Mouse (Mus musculus) heart, postnatal 14 days (tissue): ENCODE measurements at regions not wholly inside any gene's neighbourhood (a gene's known extent, or its start where the extent isn't known, plus 50 kb on each side); places are given as distances from the start of the nearest gene placed in this dataset.

Experiments used
- DNase-seq, 2 experiments: peaks; one replicate each; pipeline ENCODE4 v3.0.0; 2021 to 2022
- intact Hi-C: fragments of 180-260 bp; cut with DNase I; formaldehyde crosslinking; loops from one replicate; pipeline ENCODE4 v1.15.1; 2025

GRCm38 (mm10) chr3:19458386-19458785 is 170.1 kb downstream of the 1700064H15Rik start:
- intact Hi-C loops = no loop called here
- DNase-seq = no peak

- no peak for DNase-seq
- intact Hi-C loops = no loop called here
Observed at GRCm38 (mm10) chr3:19457431-19457830, 171.0 kb downstream of the 1700064H15Rik start.

GRCm38 (mm10) chr3:19455838-19456448 is 172.5 kb downstream of the 1700064H15Rik start:
- intact Hi-C loops = no loop called here
- no peak for DNase-seq

DNA sequence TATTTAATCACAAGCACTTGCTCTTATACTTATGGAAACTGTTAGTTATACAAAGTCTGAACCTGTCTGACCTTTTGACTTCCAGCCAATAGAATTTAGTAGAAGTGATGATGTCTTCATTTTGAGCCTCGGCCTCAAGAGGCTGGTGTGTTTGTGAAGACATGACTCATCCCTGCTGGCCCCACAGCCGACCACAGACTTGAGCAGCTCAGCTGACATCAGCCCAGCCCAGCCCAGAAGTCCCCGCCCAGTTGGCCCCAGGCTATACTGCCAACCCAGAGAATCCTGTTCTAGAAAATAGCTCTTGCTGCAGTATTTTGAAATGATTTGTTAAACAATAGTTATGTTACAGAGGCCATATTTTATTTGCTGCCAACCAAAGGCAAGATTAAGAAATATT is 177.5 kb downstream of the 1700064H15Rik start:
- intact Hi-C loops = no loop called here

GRCm38 (mm10) chr3:19448931-19449330 is 179.5 kb downstream of the 1700064H15Rik start:
- intact Hi-C loops = no loop called here
- DNase-seq = no peak

More for the DNA sequence above, 177.5 kb downstream of the 1700064H15Rik start:
- peak; percentile 43 to 46 for DNase-seq

GRCm38 (mm10) chr3:19448192-19448591 is 180.3 kb downstream of the 1700064H15Rik start:
- no peak for DNase-seq
- intact Hi-C loops = no loop called here

GRCm38 (mm10) chr3:19447733-19448132 is 180.7 kb downstream of the 1700064H15Rik start:
- intact Hi-C loops = no loop called here
- DNase-seq = no peak

- DNase-seq = peak in 1 of 2 experiments; percentile 2
- intact Hi-C loops = no loop called here
Observed at GRCm38 (mm10) chr3:19444914-19445313, 183.6 kb downstream of the 1700064H15Rik start.

DNA sequence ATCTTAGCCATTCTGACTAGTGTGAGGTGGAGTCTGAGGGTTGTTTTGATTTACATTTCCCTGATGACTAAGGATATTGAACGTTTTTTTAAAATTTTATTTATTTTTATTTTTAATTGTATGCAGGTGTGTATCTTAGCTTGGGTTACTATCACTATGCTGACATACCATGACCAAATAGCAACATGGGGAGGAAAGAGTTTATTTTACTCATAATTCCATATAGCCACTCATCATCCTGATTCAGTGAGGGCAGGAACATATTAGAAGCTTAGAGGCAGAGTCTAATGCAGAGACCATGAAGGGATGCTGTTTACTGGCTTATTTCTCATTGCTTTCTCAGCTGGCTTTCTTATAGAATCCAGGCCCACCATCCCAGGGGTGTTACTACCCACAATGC is 186.7 kb downstream of the 1700064H15Rik start:
- no peak for DNase-seq
- intact Hi-C loops = no loop called here

DNA sequence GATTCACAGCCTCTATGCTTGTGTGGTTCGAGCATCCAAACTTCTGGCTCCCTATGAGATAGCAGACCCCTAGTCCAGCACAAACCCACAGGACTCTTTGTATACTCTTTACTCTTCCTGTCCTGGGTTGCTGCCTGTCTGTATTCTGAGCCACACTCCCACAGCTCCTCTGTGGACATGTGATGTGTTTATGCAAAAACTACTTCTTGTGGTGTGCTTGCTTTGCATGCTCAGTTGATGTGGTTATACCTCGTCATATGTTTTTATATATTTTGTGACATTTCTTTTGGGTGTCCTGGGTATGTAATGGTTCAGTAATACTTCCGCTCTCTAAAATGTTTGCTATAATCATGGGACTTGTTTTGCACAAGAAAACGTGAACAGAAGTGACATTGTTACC is 198.3 kb downstream of the 1700064H15Rik start:
- DNase-seq = no peak
- intact Hi-C loops = no loop called here

DNA sequence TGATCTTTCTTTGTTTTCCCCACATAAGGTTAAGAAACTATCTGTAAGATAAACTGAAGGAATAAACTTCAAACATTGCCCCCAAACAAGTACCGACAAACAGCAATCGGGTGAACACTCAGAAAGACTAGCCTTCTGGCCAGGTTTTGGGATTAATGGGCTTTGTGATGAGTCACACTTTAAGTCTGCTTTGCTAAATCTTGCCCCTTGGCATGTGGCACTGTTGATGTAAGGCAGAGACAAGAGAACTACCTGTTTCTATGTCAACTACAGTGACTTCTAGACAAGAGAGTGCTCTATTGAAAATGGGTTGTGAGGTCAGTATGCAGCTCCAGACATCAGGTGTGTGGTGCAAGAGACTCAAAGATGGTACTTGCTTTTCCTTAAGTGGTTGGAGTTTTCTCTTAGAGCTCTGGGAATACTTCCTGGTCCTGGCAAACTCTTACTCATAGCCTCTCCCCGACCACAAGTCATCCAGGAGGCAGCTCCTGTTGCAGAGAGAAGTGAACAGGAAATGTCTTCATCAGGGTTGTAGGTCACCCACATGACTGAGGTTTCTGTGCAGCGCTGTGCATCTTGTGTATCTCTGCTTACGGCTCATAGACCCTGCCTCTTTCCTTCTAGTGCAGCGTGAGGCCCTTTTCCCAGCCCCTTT is 198.9 kb downstream of the 1700064H15Rik start:
- intact Hi-C loops = no loop called here
- DNase-seq = no peak

GRCm38 (mm10) chr3:19429010-19429409 is 199.5 kb downstream of the 1700064H15Rik start:
- intact Hi-C loops = no loop called here

GRCm38 (mm10) chr3:19426130-19426556 is 202.3 kb downstream of the 1700064H15Rik start:
- peak; percentile 6 to 7 for DNase-seq
- intact Hi-C loops = no loop called here

More at GRCm38 (mm10) chr3:19429010-19429409, 199.5 kb downstream of the 1700064H15Rik start:
- DNase-seq = no peak

GRCm38 (mm10) chr3:19425322-19425721 is 203.2 kb downstream of the 1700064H15Rik start:
- intact Hi-C loops = no loop called here
- no peak for DNase-seq

DNA sequence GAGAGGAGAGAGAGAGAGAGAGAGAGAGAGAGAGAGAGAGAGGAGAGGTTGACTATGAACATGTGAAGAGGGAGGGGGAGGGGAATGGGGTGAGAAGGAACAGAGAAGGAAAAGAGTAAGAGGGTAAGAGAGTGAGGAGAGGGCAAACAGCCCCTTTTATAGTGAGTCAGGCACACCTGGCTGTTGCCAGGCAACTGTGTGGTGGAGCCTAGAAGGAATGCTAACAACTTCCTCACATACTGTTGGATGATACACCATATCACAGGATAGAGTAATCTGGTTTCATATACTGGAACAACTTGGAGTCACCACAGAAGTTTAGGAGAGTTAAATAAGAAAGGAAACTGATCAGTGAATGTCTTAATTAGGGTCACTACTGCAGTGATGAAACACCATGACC is 204.1 kb downstream of the 1700064H15Rik start:
- no peak for DNase-seq
- intact Hi-C loops = no loop called here

- intact Hi-C loops = no loop called here
- DNase-seq = no peak
Observed at GRCm38 (mm10) chr3:19421430-19421944, 207.0 kb downstream of the 1700064H15Rik start.

DNA sequence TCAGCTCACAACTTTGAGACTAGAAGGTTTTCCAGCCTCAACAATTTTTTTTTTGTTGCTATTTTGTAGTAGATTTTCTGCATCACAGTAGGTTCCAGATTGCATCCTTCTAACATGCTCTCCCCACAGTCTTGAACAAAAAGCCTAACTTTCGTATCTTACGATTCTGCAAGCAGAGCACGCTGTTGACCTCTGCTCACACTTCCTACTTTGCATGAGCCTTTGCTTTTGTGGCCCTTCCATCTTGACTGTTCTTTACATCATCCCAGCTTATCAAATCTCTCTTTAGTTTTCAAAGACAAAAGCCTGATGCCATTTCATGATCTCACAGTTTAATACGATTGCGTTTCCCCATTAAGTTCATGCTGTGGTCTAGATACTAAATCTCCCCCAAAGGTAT is 207.6 kb downstream of the 1700064H15Rik start:
- DNase-seq = no peak
- intact Hi-C loops = no loop called here

DNA sequence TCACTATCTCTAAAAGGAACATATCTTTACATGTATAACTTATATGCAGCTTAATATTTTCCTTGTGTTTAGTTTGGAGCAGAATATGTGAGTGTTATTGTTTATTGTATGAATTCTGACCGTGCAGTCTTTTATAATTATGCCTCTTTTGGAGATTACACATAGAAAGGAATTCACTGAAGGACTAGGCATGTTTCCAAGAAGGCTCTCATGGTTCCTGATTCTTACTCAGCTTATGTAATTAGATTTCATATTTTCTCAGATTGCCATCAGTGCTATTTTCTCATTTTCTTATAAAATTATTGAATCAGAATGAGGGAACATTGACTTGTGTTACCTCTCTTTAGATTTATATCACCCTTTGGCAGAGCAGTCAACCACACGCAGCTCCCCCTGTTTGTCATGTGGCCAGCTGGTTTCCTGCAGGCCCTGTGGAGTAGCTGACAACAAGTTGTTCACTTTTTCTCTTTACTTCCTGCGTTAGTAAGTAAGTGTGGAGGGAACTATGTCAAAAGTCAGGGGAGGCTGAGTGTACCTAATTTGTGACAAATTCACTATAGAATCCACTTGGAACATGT is 217.4 kb downstream of the 1700064H15Rik start:
- peak; percentile 14 to 18 for DNase-seq
- intact Hi-C loops = no loop called here

DNA sequence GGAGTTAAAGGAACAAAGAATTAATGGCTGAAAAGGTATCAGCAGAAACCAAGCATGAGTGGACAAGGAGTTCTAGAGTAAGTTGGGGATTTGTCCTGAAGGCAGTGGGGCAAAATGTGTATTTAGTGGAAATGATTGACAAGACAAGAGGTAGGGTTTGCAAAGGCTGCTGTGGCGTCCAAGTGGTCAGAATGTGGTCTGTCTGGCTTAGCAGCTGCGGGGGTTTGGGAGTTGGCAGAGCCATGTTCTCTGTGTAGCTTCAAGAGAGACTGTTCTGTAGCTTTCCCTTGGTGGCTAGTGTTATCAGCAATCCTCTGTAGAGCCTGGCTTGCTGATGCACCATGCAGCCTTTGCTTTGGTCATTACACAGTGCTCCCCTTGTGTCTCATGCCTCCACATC is 220.2 kb downstream of the 1700064H15Rik start:
- intact Hi-C loops = no loop called here
- DNase-seq = no peak

GRCm38 (mm10) chr3:19407591-19408090 is 220.8 kb downstream of the 1700064H15Rik start:
- intact Hi-C loops = no loop called here
- no peak for DNase-seq

- peak in 1 of 2 experiments; percentile 3 for DNase-seq
Observed at GRCm38 (mm10) chr3:19406351-19407151, 221.9 kb downstream of the 1700064H15Rik start.

More at GRCm38 (mm10) chr3:19406351-19407151, 221.9 kb downstream of the 1700064H15Rik start:
- intact Hi-C loops = no loop called here
